Mouse (Mus musculus) CH12.LX (cell line): Measurements from ENCODE around the gene Rab3ip. TPM values are rescaled to one million over a fixed set of nuclear protein-coding genes. Genes with fewer than 3 reads are reported as not detected.

ENCODE experiments used
- DNase-seq: peaks from one replicate; pipeline ENCODE4 v3.0.0-alpha.2; 2013; ENCODE audit errors: extremely low read depth
- H3K27ac ChIP-seq: 2 replicates; pipeline ENCODE4 v1.5.1; 2012; ENCODE audit warnings: low read depth, mild to moderate bottlenecking, control low read depth, moderate library complexity; ENCODE audit not compliant: insufficient read depth
- H3K27me3 ChIP-seq: replicated peaks from 2 replicates; pipeline ENCODE3; 2012; ENCODE audit warnings: inconsistent platforms
- H3K36me3 ChIP-seq, 2 experiments: replicated peaks in 1 of 2; 2 replicates each; pipeline versions ENCODE3 to v1.6.1; 2012; ENCODE audit warnings: inconsistent platforms in 1 of 2, low read length in 1 of 2, mild to moderate bottlenecking in 1 of 2, mixed read lengths in 1 of 2, moderate library complexity in 1 of 2; ENCODE audit not compliant: control insufficient read depth in 1 of 2, insufficient read depth in 1 of 2
- H3K4me1 ChIP-seq, 2 experiments: 2 replicates each; pipeline ENCODE4 v1.6.1; 2012; ENCODE audit warnings: inconsistent platforms in 1 of 2, moderate library complexity in 1 of 2; ENCODE audit not compliant: insufficient read depth in 2 of 2, control insufficient read depth in 1 of 2
- H3K4me2 ChIP-seq: 2 replicates; pipeline ENCODE4 v1.6.1; 2012; ENCODE audit warnings: low read depth, mild to moderate bottlenecking, control low read depth; ENCODE audit not compliant: poor library complexity, insufficient read depth, severe bottlenecking
- H3K4me3 ChIP-seq, 3 experiments: fragments of 150-350 bp in 1 of 3; sonication (generic) in 1 of 3; replicated peaks in 1 of 3; 2 replicates each; pipeline versions ENCODE3 to v1.5.1; 2011 to 2012; ENCODE audit warnings: low read depth in 2 of 3, low read length in 2 of 3, mild to moderate bottlenecking in 2 of 3, moderate library complexity in 2 of 3, control low read depth in 1 of 3, improper control_type of control experiment in 1 of 3, inconsistent platforms in 1 of 3, mixed read lengths in 1 of 3; ENCODE audit not compliant: poor library complexity in 1 of 3
- H3K79me2 ChIP-seq: replicated peaks from 2 replicates; pipeline ENCODE4 v1.6.1; 2012; ENCODE audit warnings: mild to moderate bottlenecking, moderate library complexity; ENCODE audit not compliant: control insufficient read depth, poor library complexity, insufficient read depth, severe bottlenecking; ENCODE audit errors: extremely low read depth
- H3K9ac ChIP-seq: 2 replicates; pipeline ENCODE4 v1.6.1; 2012; ENCODE audit warnings: low read depth, mild to moderate bottlenecking, control low read depth, moderate library complexity; ENCODE audit not compliant: insufficient read depth
- H3K9me3 ChIP-seq: replicated peaks from 2 replicates; pipeline ENCODE3; 2012; ENCODE audit warnings: low read length, inconsistent platforms, mixed read lengths
- BHLHE40 ChIP-seq: IDR thresholded peaks from 2 replicates; pipeline ENCODE4 v1.6.1; 2011; ENCODE audit warnings: mild to moderate bottlenecking, low read depth, low read length, improper control_type of control experiment
- CHD1 ChIP-seq: IDR thresholded peaks from 2 replicates; pipeline ENCODE4 v1.6.1; 2012; ENCODE audit warnings: low read depth, low read length, improper control_type of control experiment, inconsistent platforms
- CHD2 ChIP-seq: IDR thresholded peaks from 2 replicates; pipeline ENCODE4 v1.6.1; 2011; ENCODE audit warnings: low read length, improper control_type of control experiment
- ETS1 ChIP-seq: conservative IDR thresholded peaks from 2 replicates; pipeline ENCODE4 v1.6.1; 2012; ENCODE audit warnings: low read depth, mild to moderate bottlenecking, inconsistent platforms, low read length, improper control_type of control experiment, moderate library complexity
- IRF4 ChIP-seq: IDR thresholded peaks from 2 replicates; pipeline ENCODE4 v1.6.1; 2014; ENCODE audit warnings: low read depth, mild to moderate bottlenecking, inconsistent platforms, low read length, improper control_type of control experiment
- JUN ChIP-seq: IDR thresholded peaks from 2 replicates; pipeline ENCODE4 v1.6.1; 2011; ENCODE audit warnings: low read depth, mild to moderate bottlenecking, low read length, improper control_type of control experiment, moderate library complexity; ENCODE audit not compliant: insufficient read depth
- JUND ChIP-seq: conservative IDR thresholded peaks from 2 replicates; pipeline ENCODE4 v1.6.1; 2011; ENCODE audit warnings: low read depth, low read length, improper control_type of control experiment
- MAX ChIP-seq: IDR thresholded peaks from 2 replicates; pipeline ENCODE4 v1.6.1; 2011; ENCODE audit warnings: low read length, improper control_type of control experiment
- MEF2A ChIP-seq: IDR thresholded peaks from 2 replicates; pipeline ENCODE4 v1.6.1; 2014; ENCODE audit warnings: low read depth, mild to moderate bottlenecking, inconsistent platforms, low read length, improper control_type of control experiment, borderline replicate concordance
- PAX5 ChIP-seq: IDR thresholded peaks from 2 replicates; pipeline ENCODE4 v1.6.1; 2012; ENCODE audit warnings: low read length, inconsistent platforms, mixed read lengths
- POLR2AphosphoS2 ChIP-seq: IDR thresholded peaks from 2 replicates; pipeline ENCODE4 v1.6.1; 2011; ENCODE audit warnings: low read depth, low read length, improper control_type of control experiment
- RCOR1 ChIP-seq: conservative IDR thresholded peaks from 2 replicates; pipeline ENCODE4 v1.6.1; 2012; ENCODE audit warnings: low read depth, mild to moderate bottlenecking, inconsistent platforms, low read length, improper control_type of control experiment
- TBP ChIP-seq: conservative IDR thresholded peaks from 2 replicates; pipeline ENCODE4 v1.6.1; 2011; ENCODE audit warnings: low read depth, low read length, improper control_type of control experiment
- TCF12 ChIP-seq: IDR thresholded peaks from 2 replicates; pipeline ENCODE4 v1.6.1; 2014; ENCODE audit warnings: low read depth, mild to moderate bottlenecking, inconsistent platforms, low read length, improper control_type of control experiment
- UBTF ChIP-seq: IDR thresholded peaks from 2 replicates; pipeline ENCODE4 v1.6.1; 2012; ENCODE audit warnings: low read depth, mild to moderate bottlenecking, inconsistent platforms, low read length, improper control_type of control experiment, moderate library complexity
- USF2 ChIP-seq: conservative IDR thresholded peaks from 2 replicates; pipeline ENCODE4 v1.6.1; 2011; ENCODE audit warnings: low read depth, low read length, improper control_type of control experiment
- ZKSCAN1 ChIP-seq: IDR thresholded peaks from 2 replicates; pipeline ENCODE4 v1.6.1; 2012; ENCODE audit warnings: low read depth, inconsistent platforms, low read length, improper control_type of control experiment, borderline replicate concordance
- ZMIZ1 ChIP-seq: IDR thresholded peaks from 2 replicates; pipeline ENCODE4 v1.6.1; 2012; ENCODE audit warnings: low read depth, mild to moderate bottlenecking, inconsistent platforms, low read length, improper control_type of control experiment
- dilution Hi-C: fragments of 300-500 bp; cut with MboI; formaldehyde crosslinking; loops from 2 replicates; pipeline ENCODE4 v1.14.3; 2020; ENCODE audit warnings: low sequenced_read_pairs; ENCODE audit not compliant: extremely low pct_unique_long_range_greater_than_20kb, extremely low pct_ligation_motif_present
- in situ Hi-C: fragments of 300-500 bp; cut with MboI; formaldehyde crosslinking; loops from 3 replicates; pipeline ENCODE4 v1.14.3; 2019; ENCODE audit warnings: low sequenced_read_pairs, low pct_ligation_motif_present, low pct_unique_long_range_greater_than_20kb, mixed read lengths
- polyA plus RNA-seq: library from polyadenylated mRNA; unstranded; fragments of >175 nt; gene quantifications from 2 replicates; pipeline ENCODE4 v1.2.1, GENCODE M21; 2012; ENCODE audit warnings: low read depth; ENCODE audit not compliant: insufficient read length
- total RNA-seq, 2 experiments: library from RNA; depleted of rRNA; stranded (reverse); fragments of 300-350 nt in 1 of 2; fragments of >200 nt in 1 of 2; gene quantifications; 2 replicates each; pipeline ENCODE4 v1.2.3; 2012 to 2014

Gene Rab3ip
- total and polyA plus RNA-seq, 3 experiments = 9.3 to 18.3 (median 10.3) TPM

- TF ChIP-seq PAX5 (no peak), USF2 (no peak), ZMIZ1 (no peak), ETS1 (no peak), UBTF (no peak), JUND (no peak), MEF2A (no peak), TCF12 (no peak), JUN (no peak), CHD1 (no peak), IRF4 (no peak), MAX (no peak), TBP (no peak), CHD2 (no peak), POLR2AphosphoS2 (no peak), BHLHE40 (no peak)
- in situ Hi-C loops = loop anchor here (25.0 kb wide), 1 partner anchor 286 kb away; the partner anchor contains the start of gene Yeats4
- Histone ChIP-seq H3K9me3 (no peaks in the 10 kb centered on the region), H3K9ac (no peak overlapping the region), H3K79me2 (no peaks in the 10 kb centered on the region), H3K4me3 (no peak overlapping the region), H3K4me2 (no peak overlapping the region), H3K27me3 (no peaks in the 10 kb centered on the region), H3K4me1 (peaks cover 0 to 10% of the 10 kb centered on the region in 2 experiments; a peak in 2 of 4 replicates), H3K27ac (no peak overlapping the region), H3K36me3 (peaks cover 20 to 63% of the 10 kb centered on the region in 2 experiments)
- dilution Hi-C loops = no loop called here
- DNase-seq = no peak
These were observed 24.0 kb downstream of the Rab3ip start for GRCm38 (mm10) chr10:116926428-116927113.

GRCm38 (mm10) chr10:116923651-116924495, 26.7 kb downstream of the Rab3ip start:
- H3K4me3 ChIP-seq = no peak overlapping the region
- H3K27ac ChIP-seq = no peak overlapping the region
- dilution Hi-C loops = no loop called here

More at GRCm38 (mm10) chr10:116923651-116924495, 26.7 kb downstream of the Rab3ip start:
- H3K27me3 ChIP-seq = no peaks in the 10 kb centered on the region
- H3K4me2 ChIP-seq = no peak overlapping the region
- no peak overlapping the region for H3K9ac ChIP-seq
- in situ Hi-C loops = no loop called here
- H3K4me1 ChIP-seq = no peaks in the 10 kb centered on the region
- no peaks in the 10 kb centered on the region for H3K9me3 ChIP-seq
- H3K36me3 ChIP-seq = peaks cover 15 to 65% of the 10 kb centered on the region in 2 experiments
- TF ChIP-seq CHD1 (no peak), ZKSCAN1 (peak; percentile 17; the same call in 1 of the 2 replicates), JUND (no peak), CHD2 (no peak), RCOR1 (no peak), ETS1 (no peak), USF2 (no peak), ZMIZ1 (no peak)
- no peaks in the 10 kb centered on the region for H3K79me2 ChIP-seq
- no peak for DNase-seq
